ENCODE assay signal across 26 mouse cellular contexts in the genomic region with DNA sequence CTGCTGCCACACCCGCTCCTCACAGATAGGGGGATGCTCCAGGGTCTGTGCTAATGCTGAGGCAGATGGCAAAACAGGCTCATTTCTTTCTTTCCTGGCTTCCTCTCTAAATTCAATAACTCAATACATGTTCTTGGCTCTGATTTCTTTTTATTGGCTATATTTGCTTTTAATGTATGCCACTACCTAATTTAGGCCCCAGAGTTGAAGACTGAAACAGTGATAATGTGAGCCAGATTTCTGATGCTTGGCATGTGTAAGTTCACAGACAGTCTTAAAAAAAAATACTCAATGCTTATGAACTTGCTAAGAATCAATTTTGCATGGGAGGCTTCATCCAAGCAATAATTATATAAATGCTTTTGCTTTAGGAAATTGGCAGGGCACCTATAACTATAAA. TPM values are rescaled to one million over a fixed set of nuclear protein-coding genes. Genes with fewer than 3 reads are reported as not detected.
DNase-seq lines count a peak whose midpoint lies in the region; ATAC-seq and TF ChIP-seq lines count a peak whose summit lies in the region.
"Had no signal": no experiment of that assay in that cellular context is flagged by ENCODE, and none has a peak within 500 bp of the region (broad histone marks: within the 10 kb centered on the region; RNA-seq: fewer than 3 reads in every experiment).

No protein-coding gene starts in this region.

- no peak overlapping the region for H3K9ac ChIP-seq in embryonic facial prominence, embryonic 14.5 days (ENCODE audit: low read depth, low read length)
- no peak overlapping the region for H3K9ac ChIP-seq in forebrain, embryonic 15.5 days (replicated peaks)
- no peak overlapping the region for H3K9ac ChIP-seq in forebrain, postnatal 0 days
- no peak overlapping the region for H3K9ac ChIP-seq in forebrain, embryonic 12.5 days
- H3K9ac ChIP-seq: embryonic facial prominence, embryonic 12.5 days; embryonic facial prominence, embryonic 15.5 days had no signal

- H3K36me3 ChIP-seq in embryonic facial prominence, embryonic 14.5 days (ENCODE audit: control insufficient read depth, insufficient read depth, low read length), result no peaks in the 10 kb centered on the region
- peaks cover 1% of the 10 kb centered on the region; the same call in 1 of the 2 replicates for H3K36me3 ChIP-seq in embryonic facial prominence, embryonic 10.5 days (replicated peaks)
- H3K36me3 ChIP-seq in forebrain, embryonic 15.5 days, result no peaks in the 10 kb centered on the region
- H3K36me3 ChIP-seq in forebrain, embryonic 10.5 days (replicated peaks), result peaks cover under 1% of the 10 kb centered on the region
- H3K36me3 ChIP-seq in forebrain, postnatal 0 days (ENCODE audit: insufficient read depth), result no peaks in the 10 kb centered on the region
- H3K36me3 ChIP-seq in forebrain, embryonic 12.5 days (replicated peaks), result no peaks in the 10 kb centered on the region; the same call in 1 of the 2 replicates
- H3K36me3 ChIP-seq: embryonic facial prominence, embryonic 12.5 days; embryonic facial prominence, embryonic 15.5 days had no signal

- 83% methylated on average over 1 of the region's 1 CpGs for WGBS in embryonic facial prominence, embryonic 14.5 days
- WGBS in embryonic facial prominence, embryonic 10.5 days, result 88% methylated on average over 1 of the region's 1 CpGs
- 85% methylated on average over 1 of the region's 1 CpGs for WGBS in forebrain, embryonic 15.5 days
- WGBS in forebrain, embryonic 10.5 days, result 91% methylated on average over 1 of the region's 1 CpGs
- 69% methylated on average over 1 of the region's 1 CpGs for WGBS in forebrain, postnatal 0 days
- 100% methylated on average over 1 of the region's 1 CpGs for WGBS in forebrain, embryonic 12.5 days

- TF ChIP-seq POLR2A in brain, embryonic 14.5 days (IDR thresholded peaks at IDR 0.05; ENCODE audit: borderline replicate concordance, extremely low read depth, insufficient read depth, insufficient read length, poor library complexity, severe bottlenecking), result no peak

- peaks cover 9% of the 10 kb centered on the region for H3K4me1 ChIP-seq in embryonic facial prominence, embryonic 14.5 days (ENCODE audit: control insufficient read depth, insufficient read depth, low read length)
- peaks cover 15% of the 10 kb centered on the region for H3K4me1 ChIP-seq in embryonic facial prominence, embryonic 10.5 days
- H3K4me1 ChIP-seq in forebrain, embryonic 15.5 days, result peaks cover 22% of the 10 kb centered on the region
- H3K4me1 ChIP-seq in forebrain, embryonic 10.5 days, result peaks cover 24% of the 10 kb centered on the region
- peaks cover 10% of the 10 kb centered on the region for H3K4me1 ChIP-seq in forebrain, postnatal 0 days (ENCODE audit: insufficient read depth)
- peaks cover 18% of the 10 kb centered on the region for H3K4me1 ChIP-seq in forebrain, embryonic 12.5 days

- H3K4me2 ChIP-seq in embryonic facial prominence, embryonic 14.5 days (ENCODE audit: low read depth, low read length), result no peak overlapping the region
- no peak overlapping the region for H3K4me2 ChIP-seq in forebrain, embryonic 15.5 days (replicated peaks)
- H3K4me2 ChIP-seq in forebrain, postnatal 0 days (ENCODE audit: low read depth), result no peak overlapping the region
- H3K4me2 ChIP-seq in forebrain, embryonic 12.5 days, result no peak overlapping the region
- H3K4me2 ChIP-seq: embryonic facial prominence, embryonic 12.5 days; embryonic facial prominence, embryonic 15.5 days had no signal

- DNase-seq in embryonic facial prominence, embryonic 14.5 days (ENCODE audit: low spot score), result peak; percentile 77
- DNase-seq in embryonic facial prominence, embryonic 10.5 days (ENCODE audit: low spot score), result no peak
- no peak for DNase-seq in forebrain, embryonic 10.5 days (ENCODE audit: extremely low spot score, low spot score)
- peak; percentile 50 for DNase-seq in forebrain, postnatal 0 days
- DNase-seq in brain, embryonic 14.5 days (ENCODE audit: low read depth), result peak; percentile 77
- DNase-seq: adrenal gland, adult 8-10 months; adrenal gland, postnatal 14 days; adrenal gland, postnatal 36 days; B cell, adult 2 months; cerebellum, adult 11 months; cerebellum, adult 18-20 months; cerebellum, adult 8-10 months; cerebellum, adult 9-11 months; cerebellum, postnatal 14 days; cerebellum, postnatal 36 days; embryo, embryonic 11 days had no signal

- H3K27me3 ChIP-seq in embryonic facial prominence, embryonic 14.5 days (replicated peaks; ENCODE audit: control insufficient read depth, insufficient read depth, low read length), result no peaks in the 10 kb centered on the region
- no peaks in the 10 kb centered on the region for H3K27me3 ChIP-seq in embryonic facial prominence, embryonic 10.5 days (replicated peaks; ENCODE audit: low read depth, poor library complexity, severe bottlenecking)
- H3K27me3 ChIP-seq in forebrain, embryonic 15.5 days, result no peaks in the 10 kb centered on the region
- H3K27me3 ChIP-seq in forebrain, embryonic 10.5 days (ENCODE audit: poor library complexity, severe bottlenecking), result no peaks in the 10 kb centered on the region
- H3K27me3 ChIP-seq in forebrain, postnatal 0 days (ENCODE audit: insufficient read depth, low read length), result no peaks in the 10 kb centered on the region
- H3K27me3 ChIP-seq in forebrain, embryonic 12.5 days, result no peaks in the 10 kb centered on the region
- H3K27me3 ChIP-seq: CH12.LX; embryonic facial prominence, embryonic 12.5 days; embryonic facial prominence, embryonic 15.5 days; Patski had no signal

- no peaks in the 10 kb centered on the region for H3K9me3 ChIP-seq in embryonic facial prominence, embryonic 14.5 days (ENCODE audit: control insufficient read depth, low read length)
- H3K9me3 ChIP-seq in embryonic facial prominence, embryonic 10.5 days, result no peaks in the 10 kb centered on the region
- no peaks in the 10 kb centered on the region for H3K9me3 ChIP-seq in forebrain, embryonic 15.5 days
- no peaks in the 10 kb centered on the region for H3K9me3 ChIP-seq in forebrain, embryonic 10.5 days
- H3K9me3 ChIP-seq in forebrain, postnatal 0 days (ENCODE audit: low read length), result no peaks in the 10 kb centered on the region
- H3K9me3 ChIP-seq in forebrain, embryonic 12.5 days, result no peaks in the 10 kb centered on the region
- H3K9me3 ChIP-seq: embryonic facial prominence, embryonic 12.5 days; embryonic facial prominence, embryonic 15.5 days; G1E had no signal

- peak; percentile 23; the same call in 1 of the 2 replicates for TF ChIP-seq CTCF in forebrain, postnatal 0 days (IDR thresholded peaks at IDR 0.05; ENCODE audit: low read depth)
- TF ChIP-seq CTCF in brain, embryonic 14.5 days (IDR thresholded peaks at IDR 0.05; ENCODE audit: borderline replicate concordance, extremely low read depth, insufficient read depth, insufficient read length), result no peak

- ATAC-seq in embryonic facial prominence, embryonic 14.5 days (ENCODE audit: low read depth), result no peak
- ATAC-seq in forebrain, embryonic 15.5 days (replicated peaks), result no peak
- ATAC-seq in forebrain, postnatal 0 days, result 0 out of 2 replicates have a peak, but pooled peaks have one; percentile 5
- no peak for ATAC-seq in forebrain, embryonic 12.5 days (ENCODE audit: low FRiP score)
- ATAC-seq: activated CD4-positive, CD25-positive, alpha-beta regulatory T cell, adult 4 months; CD4-positive, CD25-positive, alpha-beta regulatory T cell, adult 4 months; Patski had no signal

- no peak overlapping the region for H3K27ac ChIP-seq in embryonic facial prominence, embryonic 14.5 days (replicated peaks; ENCODE audit: low read depth, low read length)
- H3K27ac ChIP-seq in embryonic facial prominence, embryonic 10.5 days (replicated peaks), result no peak overlapping the region
- peak overlapping the region; percentile 82 for H3K27ac ChIP-seq in forebrain, embryonic 15.5 days (replicated peaks)
- H3K27ac ChIP-seq in forebrain, embryonic 10.5 days, result no peak overlapping the region
- 0 out of 2 replicates have a peak overlapping the region, but pooled peaks have one; percentile 69 for H3K27ac ChIP-seq in forebrain, postnatal 0 days (ENCODE audit: low read depth, low read length)
- no peak overlapping the region for H3K27ac ChIP-seq in forebrain, embryonic 12.5 days
- H3K27ac ChIP-seq: embryonic facial prominence, embryonic 12.5 days; embryonic facial prominence, embryonic 15.5 days had no signal

- no peak overlapping the region for H3K4me3 ChIP-seq in embryonic facial prominence, embryonic 14.5 days (ENCODE audit: low read depth, low read length)
- H3K4me3 ChIP-seq in embryonic facial prominence, embryonic 10.5 days, result no peak overlapping the region
- H3K4me3 ChIP-seq in forebrain, embryonic 15.5 days, result no peak overlapping the region
- no peak overlapping the region for H3K4me3 ChIP-seq in forebrain, embryonic 10.5 days
- H3K4me3 ChIP-seq in forebrain, postnatal 0 days (ENCODE audit: low read depth, low read length), result no peak overlapping the region
- no peak overlapping the region for H3K4me3 ChIP-seq in forebrain, embryonic 12.5 days (replicated peaks)
- H3K4me3 ChIP-seq: embryonic facial prominence, embryonic 12.5 days; embryonic facial prominence, embryonic 15.5 days; erythroblast, embryonic 14.5 days had no signal

RNA-seq across cellular contexts. Expression of gene Klhl25, which starts 2.2 kb away (rescaled TPM):
- polyA plus RNA-seq in embryonic facial prominence, embryonic 14.5 days (2014; fragmentation: Nextera tagmentation; extraction: Ambion mirVana), result 17.3 and 20.1 TPM in 2 replicates
- 24.0 and 24.2 TPM in 2 replicates for polyA plus RNA-seq in embryonic facial prominence, embryonic 10.5 days (2016; fragmentation: Nextera tagmentation; extraction: Ambion mirVana)
- polyA plus RNA-seq in forebrain, embryonic 15.5 days (2015; fragmentation: Nextera tagmentation; extraction: Ambion mirVana), result 40.1 and 42.8 TPM in 2 replicates
- 24.2 and 25.2 TPM in 2 replicates for polyA plus RNA-seq in forebrain, embryonic 10.5 days (2016; fragmentation: Nextera tagmentation; extraction: Ambion mirVana)
- 37.0 and 41.2 TPM in 2 replicates for total RNA-seq in forebrain, postnatal 0 days (2014; rRNA removed)
- 16.6 and 18.5 TPM in 2 replicates for polyA plus RNA-seq in forebrain, postnatal 0 days (2015; fragmentation: Nextera tagmentation; extraction: Ambion mirVana)
- 24.8 and 25.6 TPM in 2 replicates for polyA plus RNA-seq in forebrain, embryonic 12.5 days (2016; fragmentation: Nextera tagmentation; extraction: Ambion mirVana)
- 30.9 and 31.0 TPM in 2 replicates for polyA plus RNA-seq in brain, embryonic 14.5 days (2012; rRNA removed)

Comparison
In these comparisons a context has a peak if more than half of its experiments do, and no peak if none do; other contexts are left out.
1. DNase-seq: peak in embryonic facial prominence, embryonic 14.5 days (single experiment), forebrain, postnatal 0 days (single experiment) and brain, embryonic 14.5 days (single experiment); none in embryonic facial prominence, embryonic 10.5 days (single experiment) and forebrain, embryonic 10.5 days (single experiment).
2. H3K27ac ChIP-seq: peak in forebrain, embryonic 15.5 days (single experiment) and forebrain, postnatal 0 days (single experiment); none in embryonic facial prominence, embryonic 14.5 days (single experiment), embryonic facial prominence, embryonic 10.5 days (single experiment), forebrain, embryonic 10.5 days (single experiment) and forebrain, embryonic 12.5 days (single experiment).